Mouse (Mus musculus): ENCODE data around the gene Xaf1. TPM values are rescaled to one million over a fixed set of nuclear protein-coding genes. Genes with fewer than 3 reads are reported as not detected.

The Xaf1 gene
- 4.7 and 4.9 TPM in 2 replicates for polyA plus RNA-seq (2015; fragmentation: Nextera tagmentation; extraction: Ambion mirVana)

DNA sequence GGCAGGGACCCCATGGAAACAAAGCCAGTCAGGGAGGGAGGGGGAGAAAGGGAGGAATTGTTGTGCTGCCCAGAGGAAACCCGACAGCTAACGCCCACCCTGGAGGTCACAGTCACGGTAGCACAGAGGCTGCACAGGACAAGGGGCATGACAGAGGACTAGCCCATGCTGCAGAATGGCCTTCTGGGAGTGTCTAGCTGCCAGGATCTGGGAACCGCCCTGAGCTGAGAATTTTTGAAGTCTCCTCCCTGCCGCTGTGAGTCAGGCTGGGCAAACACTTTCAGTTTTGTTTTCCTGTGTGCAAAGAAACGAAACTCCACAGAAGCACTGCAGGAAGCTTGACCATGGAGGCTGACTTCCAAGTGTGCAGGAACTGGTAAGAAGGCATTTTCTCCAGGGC lies at the start of gene Xaf1:
TSS of gene Xaf1 (plus strand) at position 296 of the 400 bp plus-strand sequence.
- Histone ChIP-seq H3K9me3 (no peaks in the 10 kb centered on the region), H3K4me1 (replicated peaks) (no peaks in the 10 kb centered on the region; the same call in 1 of the 2 replicates), H3K36me3 (no peaks in the 10 kb centered on the region), H3K27me3 (replicated peaks) (no peaks in the 10 kb centered on the region), H3K4me2 (replicated peaks) (peak within 1 kb of the TSS; percentile 50), H3K4me3 (replicated peaks) (peak within 1 kb of the TSS; percentile 28), H3K9ac (no peak within 1 kb of the TSS), H3K27ac (no peak within 1 kb of the TSS)
- WGBS, result 16% methylated on average over 6 of the region's 6 CpGs
- peak; percentile 92 for ATAC-seq

DNA sequence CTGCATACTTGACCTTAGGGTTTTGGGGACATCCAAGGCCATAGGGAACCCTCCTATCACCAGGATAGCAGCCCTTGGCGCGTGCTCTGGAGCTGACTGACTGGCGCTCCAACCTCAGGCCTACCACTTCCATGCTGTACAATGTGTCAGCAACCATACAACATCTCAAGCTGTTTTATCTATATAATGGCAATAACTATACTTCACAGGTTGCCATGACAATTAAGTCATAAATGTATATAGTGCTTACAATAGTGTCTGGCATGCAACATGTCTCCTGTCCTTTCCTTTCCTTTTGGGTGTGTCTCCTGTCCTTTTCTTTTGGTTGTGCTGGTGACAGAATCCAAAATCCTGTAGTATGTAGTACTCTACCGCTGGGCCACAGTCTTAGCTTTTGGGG lies 45.8 kb upstream of the Xaf1 start:
- Histone ChIP-seq H3K4me3 (replicated peaks) (no peak overlapping the region), H3K4me2 (replicated peaks) (no peak overlapping the region), H3K4me1 (replicated peaks) (no peaks in the 10 kb centered on the region), H3K27ac (no peak overlapping the region), H3K9ac (no peak overlapping the region), H3K36me3 (no peaks in the 10 kb centered on the region), H3K27me3 (replicated peaks) (peaks cover under 1% of the 10 kb centered on the region; the same call in 1 of the 2 replicates), H3K9me3 (no peaks in the 10 kb centered on the region)
- 0 out of 2 replicates have a peak, but pooled peaks have one; percentile 49 for ATAC-seq
- WGBS, result 87% methylated on average over 4 of the region's 4 CpGs

DNA sequence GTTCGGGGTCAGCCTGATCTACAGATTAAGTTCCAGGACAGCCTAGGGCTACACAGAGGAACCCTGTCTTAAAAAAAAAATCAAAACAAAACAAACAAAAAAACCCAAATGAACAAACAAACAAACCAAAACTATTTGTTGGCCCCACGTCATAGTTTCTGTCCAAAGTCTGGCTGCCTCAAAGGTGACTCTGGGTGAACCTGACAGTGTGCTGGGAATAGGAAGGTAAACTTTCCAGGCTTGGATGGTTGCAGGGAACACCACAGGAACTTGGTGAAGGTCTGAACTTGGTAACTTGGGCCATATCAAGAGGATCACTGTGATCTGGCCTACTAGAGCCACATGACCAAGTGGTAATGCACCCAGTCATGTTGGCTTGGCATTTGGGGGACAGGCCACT lies 45.0 kb upstream of the Xaf1 start:
- Histone ChIP-seq H3K36me3 (no peaks in the 10 kb centered on the region), H3K4me2 (replicated peaks) (no peak overlapping the region), H3K4me3 (replicated peaks) (no peak overlapping the region), H3K9me3 (no peaks in the 10 kb centered on the region), H3K9ac (no peak overlapping the region), H3K4me1 (replicated peaks) (no peaks in the 10 kb centered on the region), H3K27ac (no peak overlapping the region), H3K27me3 (replicated peaks) (no peaks in the 10 kb centered on the region)
- no peak for ATAC-seq
- 69% methylated on average over 2 of the region's 2 CpGs for WGBS

DNA sequence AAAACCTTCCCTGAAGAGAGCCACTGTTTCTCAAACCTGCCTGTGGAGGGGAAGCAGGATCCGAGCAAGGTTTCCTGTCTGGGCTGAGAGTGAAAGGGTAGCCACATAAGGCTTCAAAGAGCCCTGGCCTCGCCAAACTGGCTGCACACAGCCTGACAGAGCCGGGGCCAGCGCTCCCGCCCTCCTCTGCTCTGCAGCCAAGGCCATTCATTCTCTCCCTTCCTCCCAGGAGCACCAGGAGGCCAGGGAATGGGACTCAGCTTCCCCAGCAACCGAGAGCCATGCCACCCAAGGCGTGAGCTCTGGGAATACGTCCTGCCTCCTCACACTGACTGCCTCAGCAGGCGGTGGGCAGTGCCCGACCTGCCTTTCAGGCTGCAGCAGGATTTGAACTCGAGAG lies 35.9 kb upstream of the Xaf1 start:
- no peak overlapping the region for H3K9ac ChIP-seq
- peak overlapping the region; percentile 86; the same call in 1 of the 2 replicates for H3K4me2 ChIP-seq (replicated peaks)
- H3K4me1 ChIP-seq (replicated peaks), result 0 out of 2 replicates have a peak, but pooled peaks cover 15% of the 10 kb centered on the region
- no peak overlapping the region for H3K27ac ChIP-seq
- 7% methylated on average over 11 of the region's 11 CpGs for WGBS
- no peak overlapping the region for H3K4me3 ChIP-seq (replicated peaks)
- no peaks in the 10 kb centered on the region for H3K9me3 ChIP-seq
- no peak for ATAC-seq
- H3K36me3 ChIP-seq, result no peaks in the 10 kb centered on the region
- peaks cover 41% of the 10 kb centered on the region for H3K27me3 ChIP-seq (replicated peaks)

DNA sequence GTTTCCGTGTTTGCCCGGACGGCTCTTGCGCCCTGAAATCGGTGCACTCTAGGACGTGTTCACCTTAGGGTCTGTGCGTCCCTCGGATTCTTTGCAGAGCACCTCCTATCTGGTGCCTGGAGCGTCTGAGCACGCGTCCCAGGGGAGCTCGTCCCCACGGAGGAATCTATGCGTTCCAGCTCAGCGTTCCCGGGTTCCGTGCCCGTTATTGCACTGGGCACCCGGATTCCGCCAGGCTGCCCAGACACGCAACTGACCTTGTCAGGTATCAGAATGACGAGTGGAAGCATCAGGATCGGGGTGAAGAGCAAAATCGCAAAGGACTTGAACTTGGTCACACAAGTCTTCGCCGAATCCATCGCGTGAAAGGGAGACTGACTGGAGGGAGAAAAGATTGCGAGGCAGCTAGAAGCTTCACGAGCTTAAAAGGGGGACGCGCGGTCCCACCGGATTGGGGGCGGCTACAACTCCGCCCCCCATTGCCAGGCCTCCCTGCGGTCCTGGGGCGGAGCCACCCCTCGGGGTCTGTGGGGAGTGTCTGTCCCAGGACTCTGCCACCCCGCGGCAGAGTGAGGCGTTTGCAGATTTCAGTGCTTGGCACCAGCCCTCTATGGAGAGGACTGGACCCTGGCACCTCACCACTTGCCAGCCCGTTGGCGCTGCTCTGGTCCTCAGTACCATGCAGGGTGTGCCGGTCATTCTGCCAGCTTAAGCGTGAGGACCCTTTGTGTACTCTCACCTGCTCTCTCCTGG lies 35.0 kb upstream of the Xaf1 start:
- peak; percentile 85 for ATAC-seq
- peak overlapping the region; percentile 24 for H3K9ac ChIP-seq
- H3K27me3 ChIP-seq (replicated peaks), result peaks cover 41% of the 10 kb centered on the region
- WGBS, result 1% methylated on average over 46 of the region's 46 CpGs
- no peaks in the 10 kb centered on the region for H3K9me3 ChIP-seq
- H3K4me2 ChIP-seq (replicated peaks), result peak overlapping the region; percentile 86
- 0 out of 2 replicates have a peak, but pooled peaks cover 15% of the 10 kb centered on the region for H3K4me1 ChIP-seq (replicated peaks)
- no peaks in the 10 kb centered on the region for H3K36me3 ChIP-seq
- no peak overlapping the region for H3K27ac ChIP-seq
- H3K4me3 ChIP-seq (replicated peaks), result peak overlapping the region; percentile 37

DNA sequence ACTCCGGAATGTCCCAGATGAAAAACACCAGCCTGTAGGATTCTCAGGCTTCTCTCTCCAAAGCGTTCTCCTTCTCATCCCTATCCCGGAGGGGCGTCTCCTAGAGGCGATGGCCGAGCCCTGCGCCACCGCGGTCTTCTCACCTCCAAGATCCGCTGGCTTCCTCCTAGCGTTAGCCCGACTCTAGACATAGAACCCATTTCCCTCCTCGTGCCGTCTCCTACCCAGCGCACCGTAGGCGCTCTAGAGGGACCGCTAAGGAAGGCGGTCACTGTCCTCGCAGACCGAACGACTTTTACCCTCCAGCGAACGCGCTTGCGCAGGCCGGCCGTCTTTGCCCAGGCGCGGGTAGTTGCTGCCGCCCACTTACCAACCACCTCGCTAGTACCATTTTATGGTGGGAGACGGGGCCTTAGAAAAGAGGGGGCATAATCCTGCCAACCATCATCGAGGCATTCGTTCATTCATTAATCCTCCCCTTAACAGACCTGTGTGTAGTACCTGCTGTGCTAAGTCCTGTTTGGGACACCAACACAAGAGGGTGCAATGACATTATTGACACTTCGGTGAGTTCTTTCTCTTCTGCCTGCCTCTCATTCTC lies 34.4 kb upstream of the Xaf1 start, which contains the start of gene Slc13a5:
TSS of gene Slc13a5 (minus strand) at position 263 of the 601 bp plus-strand sequence.
- 3% methylated on average over 36 of the region's 36 CpGs for WGBS
- Histone ChIP-seq H3K27me3 (replicated peaks) (peaks cover 41% of the 10 kb centered on the region), H3K36me3 (no peaks in the 10 kb centered on the region), H3K4me2 (replicated peaks) (peak within 1 kb of the TSS; percentile 86), H3K27ac (no peak within 1 kb of the TSS), H3K4me3 (replicated peaks) (peak within 1 kb of the TSS; percentile 37), H3K9me3 (no peaks in the 10 kb centered on the region), H3K4me1 (replicated peaks) (0 out of 2 replicates have a peak, but pooled peaks cover 15% of the 10 kb centered on the region), H3K9ac (peak within 1 kb of the TSS; percentile 24)
- ATAC-seq, result peak; percentile 55

DNA sequence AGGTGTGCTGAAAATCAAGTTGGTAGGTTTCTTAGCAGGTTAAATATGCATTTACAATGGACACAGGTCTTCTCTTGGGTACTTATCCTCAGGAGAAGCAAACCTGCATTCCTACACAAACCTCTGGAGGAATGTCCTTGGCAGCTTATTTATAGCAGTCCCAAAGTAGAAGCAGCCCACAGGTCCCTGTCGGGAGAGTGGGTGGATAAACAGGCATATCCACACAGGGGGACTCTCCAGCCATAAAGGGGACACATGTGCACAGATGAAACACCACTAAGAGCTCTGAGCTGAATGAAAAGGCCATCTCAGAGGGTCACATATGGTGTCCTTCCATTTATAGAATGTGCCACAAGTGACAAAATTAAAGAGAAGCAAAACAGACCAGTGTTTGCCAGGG lies 29.7 kb upstream of the Xaf1 start:
- Histone ChIP-seq H3K27me3 (replicated peaks) (peaks cover 10% of the 10 kb centered on the region), H3K9ac (no peak overlapping the region), H3K27ac (no peak overlapping the region), H3K9me3 (no peaks in the 10 kb centered on the region), H3K36me3 (no peaks in the 10 kb centered on the region), H3K4me2 (replicated peaks) (no peak overlapping the region), H3K4me3 (replicated peaks) (no peak overlapping the region), H3K4me1 (replicated peaks) (0 out of 2 replicates have a peak, but pooled peaks cover 1% of the 10 kb centered on the region)
- no peak for ATAC-seq
- 21% methylated on average over 1 of the region's 1 CpGs for WGBS

DNA sequence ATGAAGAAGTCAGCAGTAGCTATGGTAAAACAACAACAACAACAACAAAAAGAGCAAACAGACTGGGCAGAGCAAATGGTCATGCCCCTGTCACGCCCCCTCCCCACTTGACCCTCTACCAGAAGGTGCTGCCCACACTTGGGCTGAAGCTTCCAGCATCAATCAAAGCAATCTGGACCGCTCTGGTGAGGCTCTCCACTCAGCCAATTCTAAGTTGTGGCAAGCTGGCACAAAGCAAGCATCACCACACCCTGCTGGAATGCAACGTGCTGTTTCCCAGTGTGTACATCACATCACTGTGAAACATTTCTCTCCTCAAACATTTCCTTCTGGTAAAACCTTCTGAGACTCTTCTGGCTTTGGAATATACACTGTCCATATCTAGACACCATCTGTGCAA lies 28.1 kb upstream of the Xaf1 start:
- WGBS, result 61% methylated on average over 3 of the region's 3 CpGs

DNA sequence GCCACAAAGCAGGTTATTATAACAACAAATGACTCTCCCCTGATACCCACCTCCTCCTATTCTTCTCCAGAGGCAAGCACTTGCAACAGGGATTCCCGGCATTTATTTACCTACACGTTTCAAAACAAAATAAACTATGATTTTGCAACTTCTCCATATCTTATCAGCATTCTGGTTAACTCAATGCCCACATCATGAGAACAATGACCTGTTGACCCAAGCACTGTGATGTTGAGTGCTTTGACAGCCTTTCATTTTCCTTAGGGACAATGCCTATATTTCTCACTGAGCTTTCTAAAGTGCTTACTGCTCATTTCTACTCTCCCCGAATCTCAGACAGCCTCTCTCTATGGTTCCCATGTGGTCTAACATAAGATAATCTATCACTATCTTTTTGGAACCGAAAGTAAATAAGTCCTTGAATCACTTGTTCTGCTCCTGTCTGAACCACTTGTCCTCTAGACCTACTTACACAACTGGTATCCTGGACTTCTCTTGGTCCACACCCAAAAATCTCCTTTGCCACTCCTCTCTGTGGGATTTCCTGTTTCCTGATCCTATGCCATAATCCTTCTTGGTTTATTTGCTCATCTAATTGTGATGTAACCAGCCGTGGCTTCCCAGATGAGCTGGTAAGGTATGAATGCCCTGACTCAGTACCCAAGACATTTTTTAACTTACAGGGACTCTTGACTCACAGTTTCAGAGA lies 20.1 kb upstream of the Xaf1 start:
- Histone ChIP-seq H3K27ac (no peak overlapping the region), H3K9me3 (no peaks in the 10 kb centered on the region), H3K36me3 (no peaks in the 10 kb centered on the region), H3K4me3 (replicated peaks) (no peak overlapping the region), H3K4me1 (replicated peaks) (no peaks in the 10 kb centered on the region), H3K9ac (no peak overlapping the region), H3K27me3 (replicated peaks) (no peaks in the 10 kb centered on the region), H3K4me2 (replicated peaks) (no peak overlapping the region)
- 77% methylated on average over 5 of the region's 5 CpGs for WGBS
- no peak for ATAC-seq

More for the DNA sequence above, 28.1 kb upstream of the Xaf1 start:
- H3K27ac ChIP-seq, result no peak overlapping the region
- no peak overlapping the region for H3K4me3 ChIP-seq (replicated peaks)
- ATAC-seq, result no peak
- no peaks in the 10 kb centered on the region for H3K9me3 ChIP-seq
- H3K27me3 ChIP-seq (replicated peaks), result no peaks in the 10 kb centered on the region; the same call in 1 of the 2 replicates
- no peak overlapping the region for H3K4me2 ChIP-seq (replicated peaks)
- no peaks in the 10 kb centered on the region for H3K4me1 ChIP-seq (replicated peaks)
- H3K9ac ChIP-seq, result no peak overlapping the region
- no peaks in the 10 kb centered on the region for H3K36me3 ChIP-seq

DNA sequence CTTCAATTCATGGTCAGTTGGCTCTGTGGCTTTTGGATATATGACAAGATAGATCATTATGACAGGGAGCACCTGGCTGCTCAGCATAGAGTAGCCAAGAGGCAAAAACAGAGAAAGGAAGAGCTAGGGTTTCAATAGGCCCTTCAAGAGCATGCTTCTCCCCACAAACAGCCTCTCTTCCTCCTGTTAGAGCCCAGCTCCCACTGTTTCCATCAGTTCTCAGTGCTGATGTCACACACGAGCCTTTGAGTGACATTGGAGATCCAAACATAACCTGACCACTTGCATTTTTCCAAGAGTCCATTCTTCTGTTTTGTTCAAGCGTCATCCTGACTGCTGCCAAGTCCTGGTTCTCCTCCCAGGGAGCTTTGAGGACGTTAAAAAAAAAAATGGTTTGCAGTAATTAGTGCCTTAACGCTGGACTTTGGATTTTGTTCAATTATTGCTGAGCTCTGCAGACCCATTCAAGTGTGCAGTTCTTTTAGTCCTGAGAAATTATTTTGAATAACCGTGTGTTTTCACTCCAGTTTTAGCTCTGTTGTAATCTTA lies 19.5 kb upstream of the Xaf1 start:
- Histone ChIP-seq H3K27ac (no peak overlapping the region), H3K27me3 (replicated peaks) (no peaks in the 10 kb centered on the region), H3K4me2 (replicated peaks) (no peak overlapping the region), H3K9me3 (no peaks in the 10 kb centered on the region), H3K4me1 (replicated peaks) (no peaks in the 10 kb centered on the region), H3K36me3 (no peaks in the 10 kb centered on the region), H3K4me3 (replicated peaks) (no peak overlapping the region), H3K9ac (no peak overlapping the region)
- WGBS, result 58% methylated on average over 5 of the region's 5 CpGs
- ATAC-seq, result no peak

DNA sequence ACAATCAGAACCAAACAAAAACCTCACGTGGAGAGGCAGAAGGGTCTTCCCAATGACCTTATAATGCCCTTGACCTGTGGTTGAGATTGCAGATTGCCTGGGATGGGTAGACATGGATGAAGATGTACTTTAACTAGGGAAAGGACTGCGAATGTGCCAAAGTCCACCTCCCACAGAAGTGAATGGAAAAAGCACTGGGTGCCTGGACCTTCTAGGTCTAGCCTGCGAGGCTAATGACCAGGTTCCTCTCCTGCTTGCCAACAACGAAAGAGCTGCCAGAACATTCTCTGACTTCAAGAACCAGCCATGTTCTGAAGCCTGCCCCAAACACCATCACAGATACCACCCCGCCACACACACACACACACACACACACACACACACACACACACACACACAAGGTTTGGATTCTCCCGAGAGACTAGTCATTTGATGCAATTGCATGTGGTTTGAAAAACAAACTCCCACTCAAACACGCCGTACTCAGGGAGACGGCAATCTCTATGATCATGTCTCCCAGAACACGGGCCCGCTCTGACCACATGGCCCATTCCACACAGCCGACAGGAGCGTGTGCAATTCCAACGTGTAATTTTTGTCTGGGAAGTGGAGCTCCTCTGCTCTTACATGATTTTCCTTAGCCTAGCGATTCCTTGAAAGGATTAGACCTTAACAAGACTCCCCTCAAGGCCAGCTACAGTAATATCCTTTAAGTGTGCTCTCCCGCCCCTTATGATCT lies 17.8 kb upstream of the Xaf1 start:
- H3K4me2 ChIP-seq (replicated peaks), result no peak overlapping the region
- no peak for ATAC-seq
- H3K9ac ChIP-seq, result no peak overlapping the region
- 85% methylated on average over 15 of the region's 16 CpGs for WGBS
- no peaks in the 10 kb centered on the region for H3K36me3 ChIP-seq
- H3K27me3 ChIP-seq (replicated peaks), result no peaks in the 10 kb centered on the region
- H3K4me1 ChIP-seq (replicated peaks), result no peaks in the 10 kb centered on the region
- H3K9me3 ChIP-seq, result no peaks in the 10 kb centered on the region
- H3K4me3 ChIP-seq (replicated peaks), result no peak overlapping the region
- no peak overlapping the region for H3K27ac ChIP-seq
